Mouse (Mus musculus) left cerebral cortex, postnatal 4 days (tissue): ENCODE results near the gene Spag8. TPM values are rescaled to one million over a fixed set of nuclear protein-coding genes. Genes with fewer than 3 reads are reported as not detected.

ENCODE experiments used
- DNase-seq: peaks from one replicate; pipeline ENCODE4 v3.0.0-alpha.2; 2022
- intact Hi-C: fragments of 180-260 bp; cut with DNase I; formaldehyde crosslinking; loops from one replicate; pipeline ENCODE4 v1.15.1; 2025
- total RNA-seq, 2 experiments: library from RNA; stranded (reverse); gene quantifications; 2 replicates each; pipeline ENCODE4 v1.2.3; 2021

Gene Spag8
- total RNA-seq, 2 experiments from 2014 or later, result 2.0 to 2.4 TPM

GRCm38 (mm10) chr4:43655656-43656338 lies 2.4 kb upstream of the Spag8 start:
- intact Hi-C loops, result no loop called here

GRCm38 (mm10) chr4:43652726-43653125 lies 668 bp downstream of the Spag8 start:
- no peak for DNase-seq
- intact Hi-C loops, result no loop called here

More at GRCm38 (mm10) chr4:43655656-43656338, 2.4 kb upstream of the Spag8 start:
- no peak for DNase-seq

GRCm38 (mm10) chr4:43649783-43650182 lies 3.6 kb downstream of the Spag8 start:
- intact Hi-C loops, result no loop called here
- DNase-seq, result no peak

- DNase-seq, result no peak
Measured at GRCm38 (mm10) chr4:43640491-43640890, 12.9 kb downstream of the Spag8 start.

GRCm38 (mm10) chr4:43640076-43640475 lies 13.3 kb downstream of the Spag8 start:
- intact Hi-C loops, result no loop called here
- DNase-seq, result no peak

More at GRCm38 (mm10) chr4:43640491-43640890, 12.9 kb downstream of the Spag8 start:
- intact Hi-C loops, result no loop called here

- DNase-seq, result no peak
- intact Hi-C loops, result no loop called here
Measured at GRCm38 (mm10) chr4:43636751-43637150, 16.6 kb downstream of the Spag8 start.

GRCm38 (mm10) chr4:43634621-43635374 lies 18.6 kb downstream of the Spag8 start:
- intact Hi-C loops, result loop anchor here (5.0 kb wide), 1 partner anchor 108 kb away; no protein-coding TSS in a partner anchor
- DNase-seq, result no peak

GRCm38 (mm10) chr4:43633736-43634135 lies 19.7 kb downstream of the Spag8 start:
- DNase-seq, result no peak
- intact Hi-C loops, result loop anchor here (5.0 kb wide), 1 partner anchor 109 kb away; no protein-coding TSS in a partner anchor

- intact Hi-C loops, result loop anchor here (5.0 kb wide), 1 partner anchor 109 kb away; no protein-coding TSS in a partner anchor
- DNase-seq, result peak; percentile 21
Measured at GRCm38 (mm10) chr4:43633296-43633695, 20.1 kb downstream of the Spag8 start.

GRCm38 (mm10) chr4:43631956-43632920 lies 21.2 kb downstream of the Spag8 start:
- DNase-seq, result peak; percentile 31
- intact Hi-C loops, result loop anchor here (5.0 kb wide), 1 partner anchor 110 kb away; no protein-coding TSS in a partner anchor

- peak; percentile 55 for DNase-seq
- intact Hi-C loops, result loop anchor here (5.0 kb wide), 1 partner anchor 111 kb away; no protein-coding TSS in a partner anchor
Measured at GRCm38 (mm10) chr4:43631046-43631955, 22.1 kb downstream of the Spag8 start, which contains the start of gene Npr2. Gene Npr2, plus strand, starts transcription at chr4:43631935.

- DNase-seq, result no peak
- intact Hi-C loops, result loop anchor here (5.0 kb wide), 1 partner anchor 112 kb away; no protein-coding TSS in a partner anchor
Measured at GRCm38 (mm10) chr4:43630671-43631045, 22.7 kb downstream of the Spag8 start.

- peak; percentile 84 for DNase-seq
- intact Hi-C loops, result loop anchor here (5.0 kb wide), 1 partner anchor 112 kb away; no protein-coding TSS in a partner anchor
Measured at GRCm38 (mm10) chr4:43630030-43630581, 23.3 kb downstream of the Spag8 start.

- intact Hi-C loops, result loop anchor here (5.0 kb wide), 1 partner anchor 233 kb away; no protein-coding TSS in a partner anchor
- DNase-seq, result peak; percentile 31
Measured at GRCm38 (mm10) chr4:43629106-43629817, 24.1 kb downstream of the Spag8 start.

GRCm38 (mm10) chr4:43620146-43620778 lies 33.1 kb downstream of the Spag8 start:
- DNase-seq, result no peak
- intact Hi-C loops, result no loop called here

GRCm38 (mm10) chr4:43613060-43613730 lies 40.2 kb downstream of the Spag8 start:
- no peak for DNase-seq
- intact Hi-C loops, result no loop called here

GRCm38 (mm10) chr4:43612534-43612933 lies 40.9 kb downstream of the Spag8 start:
- no peak for DNase-seq
- intact Hi-C loops, result no loop called here
